Mouse (Mus musculus): Measurements from ENCODE around the gene Tsen15. TPM values are rescaled to one million over a fixed set of nuclear protein-coding genes. Genes with fewer than 3 reads are reported as not detected.
"Not testable (repeated sequence)": the region's sequence is repeated elsewhere in the genome, so short reads cannot be mapped to it uniquely, and the experiment has no call there.

Gene Tsen15
- polyA plus RNA-seq, 1 experiment, result 3.1 TPM

- Histone ChIP-seq H3K27me3 (ENCODE audit: control insufficient read depth) (peaks cover 23% of the 10 kb centered on the region), H3K4me3 (replicated peaks) (no peak overlapping the region), H3K9me3 (ENCODE audit: control insufficient read depth, low read length) (peaks cover 1% of the 10 kb centered on the region; the same call in 1 of the 2 replicates), H3K36me3 (ENCODE audit: control insufficient read depth) (no peaks in the 10 kb centered on the region), H3K4me1 (ENCODE audit: control insufficient read depth) (no peaks in the 10 kb centered on the region)
- TF ChIP-seq TAL1 (IDR thresholded peaks at IDR 0.05; ENCODE audit: low read length), result no peak
- TF ChIP-seq GATA1 (IDR thresholded peaks at IDR 0.05; ENCODE audit: low read length), result no peak
Observed at GRCm38 (mm10) chr1:152394956-152395515, 8.5 kb upstream of the Tsen15 start.

GRCm38 (mm10) chr1:152394137-152394536 is 7.6 kb upstream of the Tsen15 start:
- H3K27me3 ChIP-seq (ENCODE audit: control insufficient read depth), result peaks cover 15% of the 10 kb centered on the region
- no peak for TF ChIP-seq TAL1 (IDR thresholded peaks at IDR 0.05; ENCODE audit: low read length)
- TF ChIP-seq GATA1 (IDR thresholded peaks at IDR 0.05; ENCODE audit: low read length), result no peak
- no peaks in the 10 kb centered on the region for H3K4me1 ChIP-seq (ENCODE audit: control insufficient read depth)
- no peaks in the 10 kb centered on the region for H3K36me3 ChIP-seq (ENCODE audit: control insufficient read depth)
- H3K9me3 ChIP-seq (ENCODE audit: control insufficient read depth, low read length), result no peaks in the 10 kb centered on the region
- no peak overlapping the region for H3K4me3 ChIP-seq (replicated peaks)

- H3K36me3 ChIP-seq (ENCODE audit: control insufficient read depth), result peaks cover 5% of the 10 kb centered on the region
- H3K4me1 ChIP-seq (ENCODE audit: control insufficient read depth), result peaks cover 18% of the 10 kb centered on the region
- H3K9me3 ChIP-seq (ENCODE audit: control insufficient read depth, low read length), result no peaks in the 10 kb centered on the region
- no peak overlapping the region for H3K4me3 ChIP-seq (replicated peaks)
- peaks cover 3% of the 10 kb centered on the region; the same call in 1 of the 2 replicates for H3K27me3 ChIP-seq (ENCODE audit: control insufficient read depth)
- no peak for TF ChIP-seq TAL1 (IDR thresholded peaks at IDR 0.05; ENCODE audit: low read length)
Observed at GRCm38 (mm10) chr1:152389271-152389670, 2.8 kb upstream of the Tsen15 start.

- Histone ChIP-seq H3K4me1 (ENCODE audit: control insufficient read depth) (peaks cover 19% of the 10 kb centered on the region), H3K4me3 (replicated peaks) (peak overlapping the region; percentile 86), H3K36me3 (ENCODE audit: control insufficient read depth) (peaks cover 28% of the 10 kb centered on the region)
- not testable (repeated sequence) for H3K27me3 ChIP-seq (ENCODE audit: control insufficient read depth); H3K9me3 ChIP-seq (ENCODE audit: control insufficient read depth, low read length)
Observed at GRCm38 (mm10) chr1:152385693-152386092, 795 bp downstream of the Tsen15 start.

- no peaks in the 10 kb centered on the region for H3K9me3 ChIP-seq (ENCODE audit: control insufficient read depth, low read length)
- peak overlapping the region; percentile 19 for H3K4me3 ChIP-seq (replicated peaks)
- TF ChIP-seq GATA1 (IDR thresholded peaks at IDR 0.05; ENCODE audit: low read length) (no peak), TAL1 (IDR thresholded peaks at IDR 0.05; ENCODE audit: low read length) (no peak)
- no peaks in the 10 kb centered on the region for H3K27me3 ChIP-seq (ENCODE audit: control insufficient read depth)
- H3K36me3 ChIP-seq (ENCODE audit: control insufficient read depth), result peaks cover 37% of the 10 kb centered on the region
- peaks cover 19% of the 10 kb centered on the region for H3K4me1 ChIP-seq (ENCODE audit: control insufficient read depth)
Observed at GRCm38 (mm10) chr1:152384589-152384988, 1.9 kb downstream of the Tsen15 start.

GRCm38 (mm10) chr1:152378311-152378710 is 8.2 kb downstream of the Tsen15 start:
- H3K36me3 ChIP-seq (ENCODE audit: control insufficient read depth), result peaks cover 76% of the 10 kb centered on the region
- no peaks in the 10 kb centered on the region for H3K9me3 ChIP-seq (ENCODE audit: control insufficient read depth, low read length)
- no peaks in the 10 kb centered on the region for H3K4me1 ChIP-seq (ENCODE audit: control insufficient read depth)
- TF ChIP-seq TAL1 (IDR thresholded peaks at IDR 0.05; ENCODE audit: low read length) (no peak), GATA1 (IDR thresholded peaks at IDR 0.05; ENCODE audit: low read length) (no peak)
- H3K4me3 ChIP-seq (replicated peaks), result no peak overlapping the region
- H3K27me3 ChIP-seq (ENCODE audit: control insufficient read depth), result no peaks in the 10 kb centered on the region

- TF ChIP-seq GATA1 (IDR thresholded peaks at IDR 0.05; ENCODE audit: low read length), result no peak
- TF ChIP-seq TAL1 (IDR thresholded peaks at IDR 0.05; ENCODE audit: low read length), result no peak
- Histone ChIP-seq H3K4me3 (replicated peaks) (no peak overlapping the region), H3K4me1 (ENCODE audit: control insufficient read depth) (no peaks in the 10 kb centered on the region), H3K27me3 (ENCODE audit: control insufficient read depth) (no peaks in the 10 kb centered on the region), H3K36me3 (ENCODE audit: control insufficient read depth) (peaks cover 39% of the 10 kb centered on the region), H3K9me3 (ENCODE audit: control insufficient read depth, low read length) (no peaks in the 10 kb centered on the region)
Observed at GRCm38 (mm10) chr1:152369139-152369538, 17.3 kb downstream of the Tsen15 start.

- Histone ChIP-seq H3K9me3 (ENCODE audit: control insufficient read depth, low read length) (no peaks in the 10 kb centered on the region), H3K36me3 (ENCODE audit: control insufficient read depth) (peaks cover 36% of the 10 kb centered on the region), H3K4me3 (replicated peaks) (no peak overlapping the region), H3K4me1 (ENCODE audit: control insufficient read depth) (no peaks in the 10 kb centered on the region), H3K27me3 (ENCODE audit: control insufficient read depth) (no peaks in the 10 kb centered on the region)
- TF ChIP-seq GATA1 (IDR thresholded peaks at IDR 0.05; ENCODE audit: low read length), result no peak
- TF ChIP-seq TAL1 (IDR thresholded peaks at IDR 0.05; ENCODE audit: low read length), result no peak
Observed at GRCm38 (mm10) chr1:152368311-152369088, 18.0 kb downstream of the Tsen15 start.

- no peak for TF ChIP-seq TAL1 (IDR thresholded peaks at IDR 0.05; ENCODE audit: low read length)
- no peak for TF ChIP-seq GATA1 (IDR thresholded peaks at IDR 0.05; ENCODE audit: low read length)
- Histone ChIP-seq H3K36me3 (ENCODE audit: control insufficient read depth) (no peaks in the 10 kb centered on the region), H3K9me3 (ENCODE audit: control insufficient read depth, low read length) (no peaks in the 10 kb centered on the region), H3K4me1 (ENCODE audit: control insufficient read depth) (no peaks in the 10 kb centered on the region), H3K4me3 (replicated peaks) (no peak overlapping the region), H3K27me3 (ENCODE audit: control insufficient read depth) (no peaks in the 10 kb centered on the region)
Observed at GRCm38 (mm10) chr1:152356721-152357120, 29.8 kb downstream of the Tsen15 start.

Measured in erythroblast, embryonic 14.5 days (primary cell).